In genomic region chrX:112255513-112255912, GRCm38 (mm10) we compare ENCODE assay signal across 24 mouse cellular contexts. TPM values are rescaled to one million over a fixed set of nuclear protein-coding genes. Genes with fewer than 3 reads are reported as not detected.
DNase-seq lines count a peak whose midpoint lies in the region; ATAC-seq and TF ChIP-seq lines count a peak whose summit lies in the region.
"Had no signal": no experiment of that assay in that cellular context is flagged by ENCODE, and none has a peak within 500 bp of the region (broad histone marks: within the 10 kb centered on the region; RNA-seq: fewer than 3 reads in every experiment).

No protein-coding gene starts in this region.

- no peaks in the 10 kb centered on the region for H3K27me3 ChIP-seq in midbrain, postnatal 0 days (ENCODE audit: insufficient read depth, low read length)
- no peaks in the 10 kb centered on the region for H3K27me3 ChIP-seq in midbrain, embryonic 10.5 days (ENCODE audit: low read depth, poor library complexity, severe bottlenecking)
- H3K27me3 ChIP-seq in myocyte (ENCODE audit: control insufficient read depth, insufficient read depth, insufficient read length), result no peaks in the 10 kb centered on the region
- H3K27me3 ChIP-seq in midbrain, embryonic 15.5 days (replicated peaks), result no peaks in the 10 kb centered on the region
- H3K27me3 ChIP-seq: forebrain, embryonic 12.5 days; kidney, embryonic 15.5 days had no signal

- no peak overlapping the region for H3K4me2 ChIP-seq in midbrain, postnatal 0 days (ENCODE audit: low read depth, low read length, poor library complexity, severe bottlenecking)
- no peak overlapping the region for H3K4me2 ChIP-seq in myocyte (ENCODE audit: low read depth)
- H3K4me2 ChIP-seq in midbrain, embryonic 15.5 days, result no peak overlapping the region
- H3K4me2 ChIP-seq: forebrain, embryonic 12.5 days; kidney, embryonic 15.5 days had no signal

- DNase-seq in frontal cortex, postnatal 25 days (ENCODE audit: low spot score in 2 of 2), result no peak
- peak; percentile 0 for DNase-seq in midbrain, postnatal 0 days (ENCODE audit: low spot score)
- DNase-seq in midbrain, embryonic 10.5 days (ENCODE audit: low spot score), result no peak
- DNase-seq in kidney, adult 18-20 months, result no peak
- no peak for DNase-seq in adrenal gland, postnatal 36 days
- DNase-seq: cerebellum, adult 9-11 months; gastrocnemius, postnatal 36 days; liver, postnatal 0 days had no signal

- TF ChIP-seq POLR2A in myocyte (IDR thresholded peaks at IDR 0.05; ENCODE audit: insufficient read length, low read depth), result no peak

- no peaks in the 10 kb centered on the region for H3K36me3 ChIP-seq in midbrain, postnatal 0 days (ENCODE audit: insufficient read depth, low read length)
- H3K36me3 ChIP-seq in midbrain, embryonic 10.5 days, result no peaks in the 10 kb centered on the region
- no peaks in the 10 kb centered on the region for H3K36me3 ChIP-seq in myocyte (ENCODE audit: control insufficient read depth, insufficient read depth)
- no peaks in the 10 kb centered on the region for H3K36me3 ChIP-seq in midbrain, embryonic 15.5 days (replicated peaks)
- H3K36me3 ChIP-seq: forebrain, embryonic 12.5 days; G1E; kidney, embryonic 15.5 days had no signal

- H3K4me1 ChIP-seq in midbrain, postnatal 0 days (ENCODE audit: insufficient read depth, low read length), result no peaks in the 10 kb centered on the region
- no peaks in the 10 kb centered on the region for H3K4me1 ChIP-seq in midbrain, embryonic 10.5 days
- no peaks in the 10 kb centered on the region for H3K4me1 ChIP-seq in midbrain, embryonic 15.5 days
- H3K4me1 ChIP-seq: forebrain, embryonic 12.5 days; kidney, embryonic 15.5 days had no signal

- WGBS in midbrain, postnatal 0 days, result 74% methylated on average over 2 of the region's 2 CpGs
- 74% methylated on average over 2 of the region's 2 CpGs for WGBS in midbrain, embryonic 10.5 days
- WGBS in midbrain, embryonic 15.5 days, result 79% methylated on average over 2 of the region's 2 CpGs

- no peaks in the 10 kb centered on the region for H3K79me2 ChIP-seq in myocyte (ENCODE audit: control insufficient read depth, insufficient read depth)

- no peak overlapping the region for H3ac ChIP-seq in myocyte (ENCODE audit: control insufficient read depth, insufficient read length)

- no peak overlapping the region for H3K9ac ChIP-seq in midbrain, postnatal 0 days (replicated peaks; ENCODE audit: low read length, poor library complexity, severe bottlenecking)
- no peak overlapping the region for H3K9ac ChIP-seq in midbrain, embryonic 15.5 days
- H3K9ac ChIP-seq: forebrain, embryonic 12.5 days; kidney, embryonic 15.5 days; liver, postnatal 0 days had no signal

- H3K4me3 ChIP-seq in midbrain, postnatal 0 days (ENCODE audit: low read depth, low read length), result no peak overlapping the region
- no peak overlapping the region for H3K4me3 ChIP-seq in midbrain, embryonic 10.5 days
- no peak overlapping the region for H3K4me3 ChIP-seq in myocyte
- H3K4me3 ChIP-seq in midbrain, embryonic 15.5 days, result no peak overlapping the region
- H3K4me3 ChIP-seq: forebrain, embryonic 12.5 days; kidney, embryonic 15.5 days had no signal

- H3K9me3 ChIP-seq in midbrain, postnatal 0 days (ENCODE audit: low read length), result no peaks in the 10 kb centered on the region
- H3K9me3 ChIP-seq in midbrain, embryonic 10.5 days (replicated peaks), result no peaks in the 10 kb centered on the region
- H3K9me3 ChIP-seq in midbrain, embryonic 15.5 days, result no peaks in the 10 kb centered on the region
- H3K9me3 ChIP-seq: forebrain, embryonic 12.5 days; G1E; kidney, embryonic 15.5 days had no signal

- H3K27ac ChIP-seq in midbrain, postnatal 0 days (ENCODE audit: low read depth, low read length), result no peak overlapping the region
- H3K27ac ChIP-seq in midbrain, embryonic 10.5 days (replicated peaks), result no peak overlapping the region
- no peak overlapping the region for H3K27ac ChIP-seq in midbrain, embryonic 15.5 days
- H3K27ac ChIP-seq: forebrain, embryonic 12.5 days; kidney, embryonic 15.5 days had no signal

- peak; percentile 100 for ATAC-seq in frontal cortex, adult (ENCODE audit: low TSS enrichment)
- ATAC-seq in midbrain, postnatal 0 days (ENCODE audit: low FRiP score), result no peak
- ATAC-seq in midbrain, embryonic 15.5 days (replicated peaks), result no peak
- ATAC-seq: activated CD4-positive, CD25-positive, alpha-beta regulatory T cell, adult 4 months; hindbrain, embryonic 16.5 days; liver, postnatal 0 days had no signal

- no peak for TF ChIP-seq CTCF in midbrain, postnatal 0 days (IDR thresholded peaks at IDR 0.05)

TF ChIP-seq in myocyte, 11 proteins besides CTCF, POLR2A, EP300 and RAD21:
- TF ChIP-seq MYOG (IDR thresholded peaks at IDR 0.05; ENCODE audit: control insufficient read depth in 1 of 3, insufficient read depth in 1 of 3, insufficient read length in 2 of 3, low read depth in 2 of 3), result peak in 2 of 3 experiments; percentile 6 to 78
- TF ChIP-seq TCF12 (IDR thresholded peaks at IDR 0.05; ENCODE audit: insufficient read depth, poor library complexity, severe bottlenecking), result peak; percentile 41
- TF ChIP-seq REST (IDR thresholded peaks at IDR 0.05; ENCODE audit: insufficient read depth, insufficient read length), result no peak
- TF ChIP-seq MYOD1 (IDR thresholded peaks at IDR 0.05; ENCODE audit: control insufficient read depth in 1 of 3, insufficient read length in 2 of 3, low read depth in 2 of 3), result peak in 2 of 3 experiments; percentile 8 to 75
- TF ChIP-seq TCF3 (IDR thresholded peaks at IDR 0.05; ENCODE audit: insufficient read length, low read depth), result no peak
- TF ChIP-seq POLR2AphosphoS2 (IDR thresholded peaks at IDR 0.05; ENCODE audit: insufficient read length, low read depth), result no peak

RNA-seq across cellular contexts. Expression of gene 4933403O08Rik, which starts 16.7 kb away (rescaled TPM):
- total RNA-seq in midbrain, postnatal 0 days (2014; rRNA removed), result 1.6 TPM in 1 of 2 replicates, not detected in the other
- polyA plus RNA-seq in midbrain, postnatal 0 days (2015; fragmentation: Nextera tagmentation; extraction: Ambion mirVana), result 0.30 TPM in 1 of 2 replicates, not detected in the other
- not detected in 2 replicates for polyA plus RNA-seq in midbrain, embryonic 10.5 days (2016; fragmentation: Nextera tagmentation; extraction: Ambion mirVana)
- not detected for polyA plus RNA-seq in myocyte (2012; fragmentation: generic; extraction: Trizol)
- total RNA-seq in adrenal gland, postnatal 36 days (2021), result 1 to 10 TPM; 1.4 to 2.5 TPM
- 0.23 TPM in 1 of 2 replicates, not detected in the other for polyA plus RNA-seq in midbrain, embryonic 15.5 days (2015; fragmentation: Nextera tagmentation; extraction: Ambion mirVana)
- total RNA-seq: G1E; gastrocnemius, postnatal 36 days; heart, postnatal 10 days; left cerebral cortex, postnatal 10 days; megakaryocyte progenitor cell, adult 5-6 weeks; monocyte, adult 5-6 weeks; neutrophil, adult 5-6 weeks had no signal
- polyA plus RNA-seq: activated CD4-positive, CD25-positive, alpha-beta regulatory T cell, adult 4 months; embryonic facial prominence, embryonic 11.5 days; forebrain, embryonic 12.5 days; G1E; kidney, embryonic 15.5 days; liver, postnatal 0 days; small intestine, adult 2 months; stomach, embryonic 16.5 days had no signal

RNA-seq across cellular contexts. Expression of gene Apool, which starts 55.6 kb away (rescaled TPM):
- 3.6 and 5.7 TPM in 2 replicates for total RNA-seq in midbrain, postnatal 0 days (2014; rRNA removed)
- polyA plus RNA-seq in midbrain, postnatal 0 days (2015; fragmentation: Nextera tagmentation; extraction: Ambion mirVana), result 9.2 and 9.7 TPM in 2 replicates
- 73.8 TPM in 2 replicates for polyA plus RNA-seq in midbrain, embryonic 10.5 days (2016; fragmentation: Nextera tagmentation; extraction: Ambion mirVana)
- 16.3 TPM for polyA plus RNA-seq in myocyte (2012; fragmentation: generic; extraction: Trizol)
- total RNA-seq in adrenal gland, postnatal 36 days (2021), result 10 to 100 TPM; 43.9 to 50.5 TPM
- polyA plus RNA-seq in midbrain, embryonic 15.5 days (2015; fragmentation: Nextera tagmentation; extraction: Ambion mirVana), result 15.1 and 18.5 TPM in 2 replicates
